Mouse (Mus musculus) liver, embryonic 18 days (tissue): Measurements from ENCODE around the gene Olfr491. TPM values are rescaled to one million over a fixed set of nuclear protein-coding genes. Genes with fewer than 3 reads are reported as not detected.

Experiments used
- polyA plus RNA-seq: library from polyadenylated mRNA; depleted of rRNA; stranded (reverse); fragments of >200 nt; gene quantifications from 2 replicates; pipeline ENCODE4 v1.2.3, GENCODE M21; 2012; rRNA removed

The Olfr491 gene
- polyA plus RNA-seq, result not detected in 2 replicates

GRCm38 (mm10) chr7:108313151-108313550 is at the start of gene Olfr491:
TSS of gene Olfr491 (plus strand) at chr7:108313451.

GRCm38 (mm10) chr7:108288834-108289233 is 24.4 kb upstream of the Olfr491 start, which contains the start of gene Olfr490:
TSS of gene Olfr490 (minus strand) at chr7:108288934.

GRCm38 (mm10) chr7:108323574-108323973 is 10.3 kb downstream of the Olfr491 start, which contains the start of gene Olfr492:
TSS of gene Olfr492 (minus strand) at chr7:108323674.

GRCm38 (mm10) chr7:108346879-108347278 is 33.6 kb downstream of the Olfr491 start, which contains the start of gene Olfr493:
TSS of gene Olfr493 (minus strand) at chr7:108346979.

DNA sequence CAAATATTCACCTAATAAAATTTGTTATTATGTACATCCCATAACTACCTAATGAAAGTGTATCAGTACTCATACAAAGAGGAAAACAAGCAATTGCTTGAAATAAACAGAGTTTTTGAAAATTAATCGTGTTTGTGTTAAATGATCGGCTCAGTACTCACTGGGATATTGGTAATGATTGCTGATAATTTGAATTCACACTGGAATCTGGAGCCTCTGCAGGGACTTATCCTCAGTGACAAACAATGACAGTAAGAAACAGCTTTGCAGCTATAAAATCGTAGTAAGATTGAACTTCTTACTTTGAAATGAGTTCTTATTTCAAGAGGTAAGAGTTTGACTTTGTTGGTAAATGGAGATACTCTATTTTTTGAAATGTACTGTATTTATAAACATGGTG is 51.8 kb downstream of the Olfr491 start, which contains the start of gene Olfr494:
Gene Olfr494 (plus strand): TSS at position 301 of the 400 bp plus-strand sequence.

Other genes starting within 250 kb of the Olfr491 start
- not detected in 2 replicates for gene Olfr480, start 246.1 kb upstream of the Olfr491 start, polyA plus RNA-seq
- not detected in 2 replicates for gene Olfr481, start 233.6 kb upstream of the Olfr491 start, polyA plus RNA-seq
- gene Olfr482, start 215.9 kb upstream of the Olfr491 start, polyA plus RNA-seq, result 0.01 TPM in 1 of 2 replicates, not detected in the other
- not detected in 2 replicates for gene Olfr483, start 212.6 kb upstream of the Olfr491 start, polyA plus RNA-seq
- gene Olfr484, start 186.0 kb upstream of the Olfr491 start, polyA plus RNA-seq, result not detected in 2 replicates
- not detected in 2 replicates for gene Olfr485, start 153.6 kb upstream of the Olfr491 start, polyA plus RNA-seq
- gene Olfr486, start 140.7 kb upstream of the Olfr491 start, polyA plus RNA-seq, result not detected in 2 replicates
- not detected in 2 replicates for gene Olfr487, start 98.8 kb upstream of the Olfr491 start, polyA plus RNA-seq
- gene Olfr488, start 55.1 kb upstream of the Olfr491 start, polyA plus RNA-seq, result not detected in 2 replicates
- not detected in 2 replicates for gene Olfr490, start 24.5 kb upstream of the Olfr491 start, polyA plus RNA-seq
- gene Olfr492, start 10.2 kb downstream of the Olfr491 start, polyA plus RNA-seq, result not detected in 2 replicates
- not detected in 2 replicates for gene Olfr493, start 33.5 kb downstream of the Olfr491 start, polyA plus RNA-seq
- not detected in 2 replicates for gene Olfr494, start 51.9 kb downstream of the Olfr491 start, polyA plus RNA-seq
- not detected in 2 replicates for gene Olfr495, start 79.7 kb downstream of the Olfr491 start, polyA plus RNA-seq
- gene Olfr497, start 107.0 kb downstream of the Olfr491 start, polyA plus RNA-seq, result not detected in 2 replicates
- not detected in 2 replicates for gene Olfr498, start 151.9 kb downstream of the Olfr491 start, polyA plus RNA-seq
- gene Olfr502, start 211.6 kb downstream of the Olfr491 start, polyA plus RNA-seq, result not detected in 2 replicates
- gene Olfr503, start 231.1 kb downstream of the Olfr491 start, polyA plus RNA-seq, result not detected in 2 replicates